Mouse (Mus musculus) testis, adult 2 months (tissue): ENCODE results near the gene Adamtsl1.

Experiments
- CTCF ChIP-seq: fragments of 200-500 bp; IDR thresholded peaks from 2 replicates; pipeline ENCODE4 v1.5.1; 2012; ENCODE audit warnings: low read depth, mild to moderate bottlenecking, inconsistent platforms, low read length, moderate library complexity; ENCODE audit not compliant: control insufficient read depth, insufficient read depth, insufficient replicate concordance
- POLR2A ChIP-seq: fragments of 200-500 bp; IDR thresholded peaks from 2 replicates; pipeline ENCODE4 v1.6.1; 2012; ENCODE audit warnings: low read depth, mild to moderate bottlenecking, inconsistent platforms, low read length, moderate library complexity; ENCODE audit not compliant: control insufficient read depth

- TF ChIP-seq CTCF: no peak
- TF ChIP-seq POLR2A: no peak
Measured at GRCm38 (mm10) chr4:85768107-85768506, 254.1 kb downstream of the Adamtsl1 start.
